Mouse (Mus musculus) hindlimb bud, embryonic 11.5 days (tissue): ENCODE measurements around the gene Ppp1r14b.
"Not testable (repeated sequence)": the region's sequence is repeated elsewhere in the genome, so short reads cannot be mapped to it uniquely, and the experiment has no call there.

Experiments used
- DNase-seq: peaks from one replicate; pipeline ENCODE4 v3.0.0-alpha.2; 2012; ENCODE audit warnings: low read depth, low spot score; ENCODE audit errors: extremely low spot score

Ppp1r14b gene

GRCm38 (mm10) chr19:6975537-6976521 is 1.1 kb downstream of the Ppp1r14b start, which contains the start of gene Plcb3:
TSS of gene Plcb3 (minus strand) at chr19:6976470.
- no peak for DNase-seq

DNA sequence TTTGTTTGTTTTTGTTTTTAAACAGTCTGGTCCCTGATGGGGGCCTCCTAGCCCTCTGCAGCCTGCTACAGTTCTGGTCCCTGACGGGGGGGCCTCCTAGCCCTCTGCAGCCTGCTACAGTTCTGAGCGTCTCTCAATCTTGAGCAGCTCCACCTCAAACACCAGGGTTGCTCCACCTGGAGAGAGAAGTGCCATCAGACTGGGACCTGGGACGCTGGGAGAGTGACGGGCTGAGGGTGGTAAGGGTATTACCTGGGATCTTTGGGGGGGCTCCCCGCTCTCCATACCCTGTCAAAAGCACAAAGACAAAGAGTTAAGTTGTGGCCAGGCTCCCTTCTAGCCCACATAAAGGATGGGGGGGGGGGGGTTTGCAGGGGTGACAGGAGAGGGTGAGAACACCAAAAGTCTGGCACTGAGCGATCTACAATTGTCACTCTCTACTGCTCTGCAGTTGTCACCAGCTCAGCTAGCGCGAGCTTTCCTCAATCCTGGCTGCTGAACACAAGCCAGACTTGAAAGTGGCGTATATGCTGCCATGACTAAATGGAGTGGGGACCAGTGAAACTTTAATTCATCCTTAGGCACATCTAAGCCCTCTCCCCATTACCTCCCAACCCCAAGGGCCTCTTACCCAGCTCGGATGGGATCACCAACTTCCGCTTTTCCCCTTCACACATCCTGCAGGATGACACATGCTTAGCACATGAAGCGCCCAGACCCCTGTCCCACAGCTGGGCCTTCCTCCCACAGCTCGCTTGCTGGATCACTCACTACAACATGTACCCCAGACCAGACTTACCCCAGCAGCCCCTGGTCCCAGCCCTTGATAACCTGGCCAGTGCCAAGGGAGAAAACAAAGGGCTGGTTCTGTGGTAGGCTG is 3.2 kb downstream of the Ppp1r14b start:
- no peak for DNase-seq

DNA sequence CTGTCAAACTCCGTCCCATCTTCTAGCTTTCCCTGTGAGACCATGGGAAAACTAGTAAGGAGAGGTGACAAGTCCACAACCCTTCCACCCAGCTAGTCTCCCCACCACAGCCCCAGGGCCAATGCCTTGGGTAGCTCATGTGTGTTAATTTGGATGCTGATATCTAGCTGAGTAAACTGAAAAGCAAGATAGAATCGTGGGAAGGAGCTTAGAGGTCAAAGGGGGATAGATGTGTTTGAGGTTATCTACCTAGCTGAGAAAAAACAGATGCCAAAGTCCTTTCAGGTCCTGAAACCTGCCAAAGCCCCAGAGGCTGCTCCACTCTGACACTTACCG is 3.8 kb downstream of the Ppp1r14b start:
- no peak for DNase-seq

GRCm38 (mm10) chr19:6979001-6979479 is 4.3 kb downstream of the Ppp1r14b start:
- DNase-seq: no peak

- peak; percentile 90 for DNase-seq
Observed at GRCm38 (mm10) chr19:6979486-6980380, 5.0 kb downstream of the Ppp1r14b start.

DNA sequence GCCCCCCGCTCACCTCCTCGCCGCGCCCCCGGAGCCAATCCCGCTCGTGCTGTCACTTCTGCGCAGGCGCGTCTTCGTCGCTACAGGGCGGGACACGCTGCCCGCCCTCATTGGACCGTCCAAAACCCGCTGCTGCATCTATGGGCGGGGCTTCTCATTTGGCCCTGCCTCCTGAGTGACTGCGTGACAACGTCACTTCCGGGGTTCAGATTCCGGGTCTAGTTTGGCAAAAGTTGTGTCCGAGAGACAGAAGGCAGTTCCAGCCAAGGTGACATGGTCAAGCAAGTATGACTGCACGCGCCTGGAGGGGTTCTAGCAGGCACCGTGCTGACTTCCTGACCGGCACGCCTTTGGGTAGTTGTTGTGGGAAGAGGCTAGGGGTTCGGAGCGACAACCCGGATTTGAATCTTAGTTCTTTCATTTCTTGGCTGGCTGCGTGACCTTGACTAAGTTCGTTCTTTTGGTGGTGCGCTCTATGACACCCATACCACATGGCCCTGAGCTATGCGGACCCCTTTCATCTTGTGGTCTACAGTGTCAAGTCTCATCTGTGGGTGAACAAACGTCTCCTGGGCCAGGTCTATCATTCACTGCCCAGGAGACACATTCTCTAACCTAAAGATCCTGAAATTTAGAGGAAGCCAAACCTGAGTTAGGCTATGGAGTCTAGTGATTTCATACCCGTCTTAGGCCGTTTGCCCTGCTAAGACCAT is 5.8 kb downstream of the Ppp1r14b start, which contains the start of gene Fkbp2:
Fkbp2 (minus strand) TSS at position 121 of the 713 bp plus-strand sequence.
- DNase-seq: peak; percentile 96

DNA sequence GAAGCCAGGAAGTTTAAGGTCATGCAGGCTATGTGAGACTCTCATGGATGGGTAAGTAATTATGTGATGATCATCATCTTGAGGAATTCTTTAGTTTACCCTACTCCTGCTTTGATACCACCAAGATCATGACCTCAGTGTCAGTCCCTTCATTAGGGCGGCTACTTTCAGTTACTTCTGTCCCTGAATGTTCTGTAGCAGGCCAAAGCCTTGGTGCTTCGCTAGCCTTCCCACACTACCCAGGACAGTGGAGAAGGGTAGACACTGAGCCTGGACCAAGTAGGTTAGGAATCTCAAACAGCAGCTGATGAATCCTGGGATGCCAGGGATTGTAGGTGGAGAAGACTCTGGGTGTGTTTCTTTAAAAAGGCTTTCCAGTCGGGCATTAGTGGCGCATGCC is 6.7 kb downstream of the Ppp1r14b start:
- no peak for DNase-seq

DNA sequence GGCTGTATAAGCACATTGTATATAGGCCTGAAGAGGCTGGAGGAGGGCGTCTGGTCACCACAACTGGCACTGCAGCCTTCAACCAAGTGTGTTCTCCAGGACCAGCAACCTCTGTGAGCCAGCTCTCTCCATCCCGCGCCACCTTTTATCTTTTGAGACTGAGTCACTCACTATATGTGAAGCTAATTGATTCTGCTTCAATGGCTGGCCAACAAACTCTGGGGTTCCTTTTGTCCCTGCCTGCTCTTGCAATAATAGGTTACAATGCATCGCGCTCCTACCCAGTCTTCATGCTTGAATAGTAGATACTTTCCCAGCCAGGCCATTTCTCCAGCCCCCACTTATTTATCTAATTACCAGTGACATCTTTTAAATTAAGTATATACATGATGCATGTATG is 8.9 kb downstream of the Ppp1r14b start:
- no peak for DNase-seq

DNA sequence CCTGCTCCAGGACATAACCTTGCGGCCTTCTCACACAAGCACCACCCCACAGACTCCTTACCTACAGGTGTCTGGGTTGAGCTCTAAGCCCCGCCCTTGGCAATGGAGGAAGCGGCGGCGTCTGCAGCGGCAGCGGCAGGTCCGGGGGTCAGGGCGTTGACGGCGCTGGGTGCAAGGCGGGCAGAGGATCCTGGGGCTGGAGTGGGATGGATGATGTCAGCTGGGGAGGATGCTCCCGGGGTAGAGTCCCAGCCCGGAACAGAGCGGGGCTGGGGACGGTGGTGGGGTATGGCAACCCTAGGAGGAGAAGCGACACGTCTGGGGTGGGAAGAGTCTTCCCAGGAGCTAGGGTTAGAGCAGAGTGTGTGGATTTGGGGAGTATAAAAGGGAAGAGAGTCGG is 10.5 kb downstream of the Ppp1r14b start:
- no peak for DNase-seq

DNA sequence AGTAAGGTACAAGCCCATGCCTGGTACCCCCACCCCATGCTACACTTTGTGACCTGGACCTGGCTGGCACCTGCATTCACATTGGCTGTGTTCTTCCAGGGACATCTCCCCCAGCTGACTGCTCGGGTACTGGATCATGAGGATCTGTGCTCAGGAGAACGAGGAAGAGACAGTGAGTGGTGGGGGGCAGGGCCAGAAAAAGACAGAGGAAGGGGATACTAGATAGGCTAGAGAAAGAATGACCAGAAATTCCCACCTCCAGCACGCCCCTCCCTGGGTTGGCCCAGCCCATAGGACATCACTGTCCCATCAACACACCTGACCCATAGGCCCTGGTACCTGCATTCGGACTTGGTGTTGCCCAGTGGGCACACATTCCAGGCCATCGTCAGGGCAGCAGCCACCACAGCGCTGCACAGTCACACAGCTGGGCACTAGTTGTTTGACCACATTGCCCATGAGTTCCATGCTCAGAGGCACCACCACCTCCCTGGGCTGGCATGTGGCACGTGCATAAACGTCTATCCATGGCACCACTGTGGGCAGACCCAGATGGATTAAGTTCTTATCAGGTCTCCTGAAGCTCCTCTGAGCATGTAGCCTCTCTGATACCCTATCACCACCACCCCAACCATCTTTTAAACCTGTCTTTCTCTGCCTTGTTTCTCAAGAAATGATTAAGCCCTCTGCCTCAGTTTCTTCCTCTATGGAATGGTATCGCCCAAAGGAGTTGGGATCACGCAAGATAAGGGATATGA is 11.4 kb downstream of the Ppp1r14b start:
- no peak for DNase-seq

- no peak for DNase-seq
Observed at GRCm38 (mm10) chr19:6987061-6987903, 12.5 kb downstream of the Ppp1r14b start, which contains the start of gene Vegfb. TSS of gene Vegfb (minus strand) at chr19:6987651.

DNA sequence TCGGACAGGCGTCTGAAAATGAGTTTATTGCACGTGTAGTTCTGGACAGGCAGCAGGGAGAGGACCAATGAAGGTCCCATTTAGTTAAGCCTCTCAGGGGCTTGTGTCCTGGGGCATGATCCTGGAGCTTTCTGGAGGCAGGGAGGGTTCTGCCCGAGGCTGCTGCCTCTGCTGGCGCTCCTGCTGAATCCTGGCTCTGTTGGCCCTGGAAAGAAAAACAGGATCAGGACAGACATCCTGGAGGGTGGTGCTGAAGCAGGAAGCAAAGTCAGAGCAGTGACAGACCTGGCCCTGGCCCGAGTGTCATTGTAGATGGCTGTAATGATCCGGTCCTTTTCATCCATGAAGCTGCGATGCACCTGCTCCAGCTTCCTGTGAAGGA is 13.1 kb downstream of the Ppp1r14b start:
- no peak for DNase-seq

DNA sequence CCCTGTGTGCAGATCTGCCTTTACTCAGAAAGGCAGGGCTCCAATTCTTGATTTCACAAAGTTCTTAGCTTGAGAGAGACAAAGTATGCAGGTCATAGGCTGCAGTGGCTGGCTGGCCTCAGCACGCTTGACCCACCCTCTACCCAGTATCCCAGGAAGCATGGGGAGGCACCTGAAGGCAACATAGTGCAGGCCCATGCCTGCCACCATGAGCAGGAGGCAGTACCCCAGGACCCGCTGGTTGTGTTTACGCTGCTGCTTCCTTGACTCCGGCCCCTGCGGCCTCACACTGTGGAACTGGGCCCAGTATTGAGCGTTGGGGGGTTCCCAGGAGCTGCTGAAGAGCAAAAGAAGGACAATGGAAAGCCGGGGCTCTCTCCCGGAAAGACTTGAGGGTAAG is 14.5 kb downstream of the Ppp1r14b start:
- DNase-seq: no peak

DNA sequence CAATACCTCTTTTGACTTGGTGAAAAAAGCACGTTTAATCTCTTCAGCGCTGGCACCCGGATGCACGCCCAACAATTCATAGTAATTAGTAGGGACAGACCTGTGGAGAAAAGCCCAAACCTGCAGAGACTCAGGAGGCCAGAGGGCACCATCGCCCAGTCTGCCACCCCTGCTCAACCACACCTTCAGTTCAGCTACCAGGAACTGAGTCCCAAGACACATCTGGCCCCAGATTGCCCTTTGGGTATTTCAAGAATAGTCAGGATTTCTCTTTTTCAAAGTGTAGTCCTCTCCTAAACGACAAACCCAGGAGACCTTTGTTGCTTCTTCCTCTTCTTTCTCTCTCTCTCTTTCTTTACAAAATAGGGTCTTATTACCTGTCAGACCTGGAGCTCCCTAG is 15.9 kb downstream of the Ppp1r14b start:
- DNase-seq: no peak

- not testable (repeated sequence) for DNase-seq
Observed at GRCm38 (mm10) chr19:6991166-6991565, 16.4 kb downstream of the Ppp1r14b start.

DNA sequence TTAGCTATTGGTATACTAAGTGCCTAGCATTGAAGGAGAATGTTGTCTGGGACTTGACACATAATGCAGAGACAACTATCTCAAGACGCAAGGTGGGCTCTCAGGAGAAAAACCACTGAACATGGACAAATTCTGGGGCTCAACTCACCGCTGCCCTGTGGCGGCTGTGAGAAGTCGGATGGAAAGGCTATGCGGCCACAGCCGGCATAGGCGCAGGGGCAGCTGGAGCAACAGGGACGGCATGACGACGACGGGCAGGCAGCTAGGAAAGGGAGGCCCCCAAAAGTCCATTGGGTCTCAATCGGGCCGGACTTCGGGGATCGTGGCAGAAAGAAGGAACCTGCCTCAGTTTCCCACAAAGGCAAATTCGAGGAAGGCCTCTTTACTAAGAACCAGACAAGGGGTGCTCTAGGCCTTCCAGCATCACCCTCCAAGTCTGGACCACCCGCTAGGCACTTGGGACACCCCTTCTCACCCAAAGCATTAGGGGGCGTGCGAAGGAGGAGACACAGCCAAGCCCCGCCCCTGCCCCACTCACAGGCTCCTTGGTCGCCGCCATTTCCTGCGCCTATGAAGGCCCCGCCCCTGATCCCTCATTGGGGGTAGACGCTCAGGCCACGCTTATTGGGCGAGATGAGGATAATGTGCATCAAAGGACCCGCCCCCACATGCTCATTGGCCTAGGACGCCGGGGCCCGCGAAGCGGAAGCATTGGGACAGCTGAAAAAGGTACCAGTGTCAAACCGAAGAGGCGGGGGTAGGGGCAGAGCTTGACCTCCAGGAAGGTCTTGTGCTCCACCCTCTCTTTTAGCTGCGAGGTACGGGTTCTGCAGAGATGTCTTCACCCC is 17.5 kb downstream of the Ppp1r14b start, which contains the start of gene Dnajc4:
Dnajc4 (minus strand) TSS at position 562 of the 848 bp plus-strand sequence.
- peak; percentile 86 for DNase-seq
